Mouse (Mus musculus) kidney, postnatal 36 days (tissue): ENCODE measurements around the gene Ksr2.

Source experiments
- DNase-seq, 2 experiments: peaks; one replicate each; pipeline ENCODE4 v3.0.0; 2021 to 2022; ENCODE audit warnings: mixed read lengths in 2 of 2

Gene Ksr2

GRCm38 (mm10) chr5:117486092-117486491 is 72.3 kb downstream of the Ksr2 start:
- DNase-seq = no peak

DNA sequence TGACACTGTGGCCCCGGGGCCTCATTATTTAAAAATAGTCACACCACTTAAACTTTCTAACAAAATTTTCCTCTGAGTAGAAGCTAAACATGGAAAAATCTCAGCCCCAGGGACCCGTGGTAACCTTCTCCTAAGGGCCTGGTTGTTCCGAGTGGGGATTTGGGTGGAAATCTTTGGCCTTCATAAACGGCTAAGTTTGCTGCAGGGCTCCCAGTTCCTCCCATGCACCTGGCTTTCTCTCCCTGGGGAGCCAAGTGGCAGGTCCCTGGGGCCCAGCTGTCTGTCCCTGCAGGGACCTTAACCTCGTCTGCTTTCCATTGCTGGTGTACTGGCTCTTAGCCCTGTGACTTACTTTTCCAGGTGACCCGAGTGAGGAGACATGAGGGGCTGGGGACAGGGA is 74.4 kb downstream of the Ksr2 start:
- no peak for DNase-seq

GRCm38 (mm10) chr5:117488670-117489325 is 75.0 kb downstream of the Ksr2 start:
- no peak for DNase-seq

DNA sequence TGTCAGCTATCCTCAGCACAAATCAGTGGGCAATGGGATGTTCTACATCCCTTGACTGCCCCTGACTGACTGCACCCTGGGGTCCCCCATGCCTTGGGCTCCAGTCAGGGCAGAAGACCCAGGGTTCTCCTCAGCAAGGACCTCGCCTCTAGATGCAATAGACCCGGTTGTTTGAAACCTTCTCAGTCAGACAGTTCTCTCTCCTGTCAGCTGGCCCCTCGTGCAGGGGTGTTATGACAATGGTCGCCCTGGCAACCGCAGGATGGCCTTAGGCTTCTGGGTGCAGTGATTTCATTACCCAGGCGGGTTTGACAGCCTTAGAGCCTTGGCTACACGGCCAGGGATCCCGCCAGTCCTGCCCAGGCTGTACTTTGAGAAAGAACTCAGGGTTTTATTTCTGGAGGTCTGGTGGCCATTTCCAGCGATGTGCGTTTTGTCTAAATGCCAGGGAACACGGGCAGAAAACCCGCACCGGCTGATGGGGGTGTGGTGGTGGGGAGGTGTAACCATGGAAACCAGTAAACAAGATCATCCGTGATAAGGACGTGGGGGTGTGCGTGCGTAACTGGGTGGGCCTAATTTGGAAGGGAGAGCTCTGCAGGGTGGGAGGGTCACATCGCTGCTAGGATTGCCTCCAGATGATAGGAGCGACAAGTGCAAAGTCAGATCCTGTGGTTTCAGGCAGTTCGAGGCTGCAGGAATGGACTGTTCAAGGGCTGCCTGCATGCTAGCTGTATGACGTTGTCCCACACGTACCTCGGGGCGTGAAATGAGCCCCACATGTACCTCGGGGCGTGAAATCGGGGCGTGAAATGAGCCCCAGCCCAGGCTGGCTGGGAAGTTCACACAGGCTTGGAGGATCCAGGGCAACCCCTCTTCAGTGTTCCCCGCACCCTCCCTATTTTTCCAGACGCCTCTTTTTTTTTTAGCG is 79.4 kb downstream of the Ksr2 start:
- no peak for DNase-seq

- DNase-seq = peak; percentile 64 to 80
These were observed 80.1 kb downstream of the Ksr2 start for GRCm38 (mm10) chr5:117493947-117494346.

DNA sequence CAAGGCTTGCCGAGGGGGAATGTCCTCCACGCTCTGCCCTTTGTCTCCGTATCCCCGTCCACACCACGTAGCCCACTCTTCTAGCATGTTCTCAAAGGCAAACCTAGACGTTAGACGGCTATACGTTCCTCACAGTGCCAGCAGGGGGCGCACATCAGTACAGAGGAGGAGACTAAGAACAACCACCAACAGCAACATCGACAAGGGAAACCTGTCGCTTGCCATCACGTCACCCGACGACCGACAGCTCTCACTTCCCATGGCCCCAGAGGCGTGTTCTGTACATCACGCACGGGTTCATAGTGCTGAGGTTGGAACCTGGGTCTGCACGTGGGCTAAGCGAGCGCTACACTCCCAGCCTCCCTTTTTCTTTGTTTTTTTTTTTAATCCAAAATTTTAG is 83.3 kb downstream of the Ksr2 start:
- peak in 1 of 2 experiments; percentile 66 for DNase-seq

- DNase-seq = peak; percentile 12 to 63
These were observed 88.8 kb downstream of the Ksr2 start for GRCm38 (mm10) chr5:117502611-117503010.

DNA sequence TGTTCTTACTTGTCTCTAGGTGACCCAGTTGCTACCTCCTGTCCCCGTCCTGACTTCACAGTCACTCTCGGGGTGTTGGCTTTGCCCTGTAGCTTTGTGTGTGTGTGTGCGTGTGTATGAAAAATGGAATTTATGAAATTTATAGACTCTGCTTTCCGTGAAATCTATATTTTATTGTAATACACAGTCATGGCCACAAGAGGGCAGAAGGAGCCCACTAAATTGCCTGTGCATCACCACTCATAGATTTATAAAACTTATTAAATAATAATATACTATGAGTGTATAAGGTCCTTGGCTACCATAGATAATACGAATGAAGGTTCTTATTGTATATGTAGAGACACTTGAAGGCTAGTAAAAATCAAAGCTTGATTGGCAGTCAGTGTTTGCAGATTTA is 90.6 kb downstream of the Ksr2 start:
- DNase-seq = no peak

DNA sequence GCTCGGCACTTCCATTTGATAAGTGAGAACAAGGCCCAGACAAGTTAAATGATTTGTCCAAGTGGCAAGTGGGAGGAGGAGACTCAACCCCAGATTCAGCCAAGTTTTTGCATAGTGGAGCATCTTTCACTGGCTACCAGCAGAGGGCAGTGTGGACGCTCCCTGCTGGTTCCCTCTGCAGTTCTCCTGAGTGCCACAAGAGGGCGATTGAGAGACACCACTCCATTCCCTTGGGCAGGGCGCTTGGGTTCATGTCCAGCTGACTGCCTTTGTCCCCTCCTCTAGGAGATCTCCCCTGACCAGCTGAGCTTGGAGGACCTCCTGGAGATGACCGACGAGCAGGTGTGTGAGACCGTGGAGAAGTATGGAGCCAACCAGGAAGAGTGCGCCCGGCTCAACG is 91.4 kb downstream of the Ksr2 start:
- DNase-seq = peak; percentile 62 to 84

GRCm38 (mm10) chr5:117505769-117506168 is 92.0 kb downstream of the Ksr2 start:
- DNase-seq = no peak

DNA sequence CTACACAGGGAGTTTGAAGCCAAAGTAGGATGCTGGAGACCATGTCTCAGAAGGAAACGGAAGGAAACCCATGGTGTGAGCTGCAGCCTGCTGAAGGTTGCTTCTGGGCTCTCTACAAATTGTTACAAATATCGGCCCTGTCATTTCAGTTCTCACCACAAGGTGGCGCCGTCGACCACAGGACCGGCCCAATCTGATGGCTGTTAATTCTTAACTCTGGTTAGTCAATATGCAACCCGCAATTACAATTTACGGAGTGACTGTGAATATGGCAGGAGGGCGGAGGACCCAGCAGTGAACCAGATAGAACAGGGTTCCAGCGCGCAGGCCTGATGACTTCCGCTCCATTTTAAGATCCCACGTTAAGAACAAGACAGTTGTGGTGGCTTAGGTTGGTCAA is 92.6 kb downstream of the Ksr2 start:
- peak; percentile 84 to 85 for DNase-seq

DNA sequence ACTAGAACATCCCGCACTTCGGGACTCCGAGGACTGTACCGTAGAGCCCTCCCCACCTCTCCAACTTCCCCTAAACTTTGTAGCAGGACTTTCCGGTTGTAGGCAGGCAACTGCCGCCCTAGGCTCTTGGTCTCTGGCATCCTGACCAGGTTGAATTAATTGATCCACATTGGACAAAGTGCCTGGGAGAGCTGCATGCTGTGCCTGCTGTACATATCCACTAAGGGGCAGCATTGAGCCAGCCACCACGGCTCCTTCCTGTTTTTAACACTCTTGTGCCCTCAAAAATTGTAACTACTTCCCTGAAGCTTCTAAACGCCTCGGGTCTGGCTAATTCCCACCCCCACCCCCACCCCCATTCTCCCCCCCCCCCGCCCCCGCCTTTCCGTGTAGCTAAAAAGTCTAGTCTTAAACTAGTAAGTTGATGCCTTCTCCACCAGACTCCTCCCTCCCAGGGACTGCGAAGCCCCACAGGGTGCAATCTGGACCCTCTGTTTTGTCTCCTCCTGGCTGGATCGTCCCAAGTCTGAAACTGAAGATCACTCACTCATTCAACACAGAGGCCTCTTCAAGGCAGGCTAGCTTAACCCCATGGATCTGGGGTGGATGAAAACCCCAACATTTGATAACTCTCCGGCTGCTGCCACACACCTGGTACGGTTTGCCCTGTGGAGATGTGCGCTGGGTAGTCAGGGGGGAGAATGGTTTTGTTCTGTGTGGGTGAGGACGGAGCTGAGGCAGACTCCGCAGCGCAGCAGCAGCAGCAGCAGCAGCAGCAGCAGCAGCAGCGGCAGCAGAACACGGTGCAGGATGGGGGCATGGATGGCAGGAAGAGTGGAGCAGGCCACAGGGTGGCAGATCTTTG is 95.9 kb downstream of the Ksr2 start:
- peak; percentile 39 to 69 for DNase-seq

- no peak for DNase-seq
These were observed 97.1 kb downstream of the Ksr2 start for GRCm38 (mm10) chr5:117510864-117511263.

- no peak for DNase-seq
These were observed 101.6 kb downstream of the Ksr2 start for GRCm38 (mm10) chr5:117515396-117515795.

DNA sequence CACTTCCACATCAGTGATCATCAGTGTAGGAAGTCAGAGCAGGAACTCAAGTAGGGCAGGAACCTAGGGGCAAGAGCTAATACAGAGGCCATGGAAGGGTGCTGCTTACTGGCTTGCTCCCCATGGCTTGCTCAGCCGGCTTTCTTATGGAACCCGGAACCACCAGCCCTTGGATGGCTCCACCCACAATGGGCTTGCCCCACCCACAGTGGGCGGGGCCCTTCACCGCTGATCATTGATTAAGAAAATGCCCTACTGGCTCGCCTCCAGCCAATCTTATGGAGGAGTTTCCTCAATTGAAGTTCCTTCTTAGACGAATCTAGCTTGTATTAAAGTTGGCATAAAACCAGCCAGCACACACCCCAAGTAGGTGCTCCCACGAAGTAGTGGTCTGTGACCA is 102.1 kb downstream of the Ksr2 start:
- no peak for DNase-seq

DNA sequence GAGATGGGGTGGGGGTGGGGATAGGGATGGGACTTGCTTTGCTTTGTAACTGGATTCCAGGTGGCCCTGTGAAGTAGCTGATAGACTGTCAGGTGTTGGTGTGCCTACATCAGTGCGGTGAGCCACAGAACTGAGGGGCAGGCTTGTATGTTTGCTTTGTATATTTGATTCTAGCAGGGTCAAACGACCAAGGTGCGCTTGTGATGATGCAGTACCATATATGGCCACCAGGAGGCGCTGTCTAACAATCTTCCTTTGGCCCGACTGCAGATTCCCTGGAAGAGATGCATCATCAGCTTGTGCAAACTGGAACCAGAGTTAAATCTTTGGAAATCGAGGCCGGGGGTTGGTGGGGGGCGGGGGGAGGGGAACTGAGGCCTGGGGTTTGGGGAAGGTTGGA is 102.8 kb downstream of the Ksr2 start:
- peak; percentile 54 to 84 for DNase-seq

DNA sequence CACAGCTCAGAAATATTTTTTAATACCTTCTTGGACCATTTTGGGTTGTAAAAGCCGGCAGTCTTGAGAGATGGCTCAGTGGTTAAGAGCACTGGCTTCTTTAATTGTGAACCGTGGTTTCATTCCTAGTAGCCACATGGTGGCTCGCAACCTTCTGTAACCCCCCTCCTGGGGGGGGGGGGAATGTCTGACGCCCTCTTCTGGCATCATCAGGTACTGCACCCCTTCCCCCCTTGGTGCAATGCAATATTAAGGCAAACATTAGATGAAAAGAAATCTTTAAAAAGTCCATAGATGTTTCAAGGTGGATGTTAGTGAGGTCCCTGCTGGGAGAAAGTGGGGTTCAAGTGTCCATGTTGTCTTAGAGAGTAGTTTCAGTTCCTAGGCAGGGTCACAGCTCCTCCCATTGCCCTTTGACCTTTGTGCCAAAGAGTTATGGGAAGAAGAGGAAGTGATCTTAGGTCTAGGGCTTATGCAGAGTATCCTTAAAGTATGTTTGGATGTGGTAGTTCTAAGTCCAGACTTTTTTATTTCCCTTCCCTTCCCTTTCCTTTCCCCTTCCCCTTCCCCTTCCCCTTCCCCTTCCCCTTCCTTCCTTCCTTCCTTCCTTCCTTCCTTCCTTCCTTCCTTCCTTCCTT is 106.2 kb downstream of the Ksr2 start:
- peak in 1 of 2 experiments; percentile 25 for DNase-seq

DNA sequence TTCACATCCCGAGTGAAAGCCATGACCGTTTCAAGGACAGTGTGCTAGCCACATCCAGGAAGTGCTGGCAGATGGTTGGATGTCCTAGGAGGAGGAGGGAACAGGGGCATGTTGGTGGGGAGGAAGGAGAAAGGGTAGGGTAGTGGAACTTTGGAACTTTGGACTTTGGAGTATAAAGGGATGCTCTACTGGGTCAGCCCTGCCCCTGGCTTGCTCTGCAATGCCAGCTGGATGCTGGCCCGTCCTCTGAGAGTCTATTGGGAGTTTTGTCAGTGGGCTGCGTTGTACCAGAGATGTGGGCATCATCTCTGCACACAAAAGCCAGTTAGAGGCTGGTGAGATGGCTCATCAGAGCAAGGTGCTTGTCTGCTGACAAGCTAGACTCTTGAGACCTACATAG is 107.4 kb downstream of the Ksr2 start:
- peak; percentile 57 to 71 for DNase-seq

- peak; percentile 36 to 62 for DNase-seq
These were observed 107.9 kb downstream of the Ksr2 start for GRCm38 (mm10) chr5:117521701-117522100.

DNA sequence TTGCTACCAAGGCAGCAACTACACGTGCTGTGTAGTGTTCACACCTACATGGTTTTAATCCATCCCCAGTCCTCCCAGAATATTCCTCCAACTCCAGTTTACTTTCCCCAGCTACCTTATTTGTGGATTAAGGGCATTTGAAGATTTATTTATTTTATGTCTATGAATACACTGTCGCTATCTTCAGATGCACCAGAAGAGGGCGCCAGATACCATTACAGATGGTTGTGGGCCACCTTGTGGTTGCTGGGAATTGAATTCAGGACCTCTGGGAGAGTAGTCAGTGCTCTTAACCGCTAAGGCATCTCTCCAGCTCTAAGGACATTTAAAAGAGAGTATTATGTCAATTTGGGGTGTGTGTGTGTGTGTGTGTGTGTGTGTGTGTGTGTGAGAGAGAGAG is 108.7 kb downstream of the Ksr2 start:
- no peak for DNase-seq

DNA sequence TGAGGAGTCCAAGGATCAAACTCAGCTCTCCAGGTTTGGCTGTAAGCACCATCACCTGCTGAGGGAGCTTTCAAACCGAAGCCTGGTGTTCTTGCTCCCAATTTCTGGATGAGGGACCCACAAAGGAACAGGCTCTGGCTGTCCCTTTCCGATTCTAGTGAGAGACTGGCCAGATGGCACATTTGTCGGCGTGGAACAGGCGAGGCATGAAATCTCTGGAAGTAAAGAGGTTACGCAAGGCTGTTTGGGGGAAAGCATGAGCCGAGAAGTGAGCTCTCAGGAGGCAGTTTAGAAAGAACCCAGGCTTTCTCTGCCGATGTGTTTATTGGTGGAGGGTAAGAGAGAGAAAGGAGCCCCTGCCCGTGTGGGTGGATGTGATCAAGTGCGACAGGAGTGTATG is 109.2 kb downstream of the Ksr2 start:
- DNase-seq = no peak

DNA sequence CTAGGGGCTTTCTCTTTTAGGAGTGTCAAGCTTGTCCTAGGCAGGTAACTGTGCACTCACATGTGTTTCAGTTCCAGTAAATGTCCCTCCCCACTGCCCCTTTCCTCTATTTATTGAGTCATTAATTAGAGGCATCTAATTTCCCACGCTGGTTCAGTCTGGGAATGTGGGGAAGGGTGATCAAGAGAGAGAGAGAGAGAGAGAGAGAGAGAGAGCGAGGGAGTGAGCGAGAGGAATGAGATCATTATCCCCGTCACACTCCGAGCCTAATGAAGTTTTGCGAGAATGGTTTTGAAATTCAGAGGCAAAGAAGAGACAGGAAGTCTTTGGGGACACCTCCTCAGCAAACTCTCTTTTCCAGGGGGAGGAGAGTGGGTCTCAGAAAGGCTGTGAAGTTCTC is 117.2 kb downstream of the Ksr2 start:
- DNase-seq = no peak

- no peak for DNase-seq
These were observed 125.4 kb downstream of the Ksr2 start for GRCm38 (mm10) chr5:117539221-117539620.
